Mouse (Mus musculus): ENCODE measurements around the gene Rab20.

- TF ChIP-seq POLR2A (IDR thresholded peaks at IDR 0.05; ENCODE audit: extremely low read depth, insufficient read depth, low read length) = no peak
- TF ChIP-seq CTCF (IDR thresholded peaks at IDR 0.05; ENCODE audit: extremely low read depth, insufficient read depth, low read length) = no peak
These were observed 32.7 kb downstream of the Rab20 start for GRCm38 (mm10) chr8:11445790-11446189.
